Comparison of ENCODE assay signal across 8 mouse cellular contexts in genomic region chr14:61684473-61685230, GRCm38 (mm10).
DNase-seq lines count a peak whose midpoint lies in the region; ATAC-seq and TF ChIP-seq lines count a peak whose summit lies in the region.

No protein-coding gene starts in this region.

- H3K9ac ChIP-seq in kidney, postnatal 0 days (ENCODE audit: low read depth, low read length) = 0 out of 2 replicates have a peak overlapping the region, but pooled peaks have one; percentile 4
- H3K9ac ChIP-seq in hindbrain, embryonic 12.5 days = no peak overlapping the region
- H3K9ac ChIP-seq in midbrain, embryonic 12.5 days (replicated peaks) = no peak overlapping the region

- H3K4me3 ChIP-seq in kidney, postnatal 0 days (replicated peaks; ENCODE audit: low read depth, low read length) = peak overlapping the region; percentile 22
- peak overlapping the region; percentile 81 for H3K4me3 ChIP-seq in brown adipose tissue, adult 24 weeks (ENCODE audit: insufficient read depth, low read depth, low read length)
- H3K4me3 ChIP-seq in hindbrain, embryonic 12.5 days = peak overlapping the region; percentile 12; the same call in 1 of the 2 replicates
- peak overlapping the region; percentile 9 for H3K4me3 ChIP-seq in midbrain, embryonic 12.5 days

- no peaks in the 10 kb centered on the region for H3K9me3 ChIP-seq in kidney, postnatal 0 days (replicated peaks; ENCODE audit: low read length)
- H3K9me3 ChIP-seq in hindbrain, embryonic 12.5 days (replicated peaks) = no peaks in the 10 kb centered on the region
- no peaks in the 10 kb centered on the region for H3K9me3 ChIP-seq in midbrain, embryonic 12.5 days

- no peak overlapping the region for H3K27ac ChIP-seq in kidney, postnatal 0 days
- H3K27ac ChIP-seq in brown adipose tissue, adult 24 weeks (replicated peaks; ENCODE audit: low read depth, low read length) = peak overlapping the region; percentile 85
- no peak overlapping the region for H3K27ac ChIP-seq in hindbrain, embryonic 12.5 days
- no peak overlapping the region for H3K27ac ChIP-seq in midbrain, embryonic 12.5 days (replicated peaks)

- no peak for TF ChIP-seq CTCF in kidney, postnatal 0 days (IDR thresholded peaks at IDR 0.05; ENCODE audit: low read depth)

- WGBS in kidney, postnatal 0 days = 36% methylated on average over 26 of the region's 26 CpGs
- 3% methylated on average over 26 of the region's 26 CpGs for WGBS in hindbrain, embryonic 12.5 days
- 5% methylated on average over 26 of the region's 26 CpGs for WGBS in midbrain, embryonic 12.5 days

- H3K4me1 ChIP-seq in kidney, postnatal 0 days (replicated peaks; ENCODE audit: insufficient read depth, low read length) = peaks cover 33% of the 10 kb centered on the region
- peaks cover 5% of the 10 kb centered on the region; the same call in 1 of the 2 replicates for H3K4me1 ChIP-seq in brown adipose tissue, adult 24 weeks (ENCODE audit: control insufficient read depth, insufficient read depth, insufficient read length, low read length)
- H3K4me1 ChIP-seq in hindbrain, embryonic 12.5 days = peaks cover 26% of the 10 kb centered on the region
- peaks cover 57% of the 10 kb centered on the region for H3K4me1 ChIP-seq in midbrain, embryonic 12.5 days

- ATAC-seq in kidney, postnatal 0 days (replicated peaks; ENCODE audit: low FRiP score, low read depth) = no peak
- ATAC-seq in hindbrain, embryonic 12.5 days (ENCODE audit: low FRiP score) = no peak
- ATAC-seq in midbrain, embryonic 12.5 days (ENCODE audit: low FRiP score, low read depth) = no peak
- ATAC-seq in inflammation-experienced regulatory T-cells, adult 6 months = no peak

- peak; percentile 16 for DNase-seq in kidney, postnatal 0 days (ENCODE audit: low spot score)
- no peak for DNase-seq in kidney, adult 11 months
- DNase-seq in thymus, postnatal 36 days = peak; percentile 46 to 56
- no peak for DNase-seq in layer of hippocampus, postnatal 36 days

- H3K36me3 ChIP-seq in kidney, postnatal 0 days (ENCODE audit: insufficient read depth, low read length) = no peaks in the 10 kb centered on the region
- no peaks in the 10 kb centered on the region for H3K36me3 ChIP-seq in hindbrain, embryonic 12.5 days
- H3K36me3 ChIP-seq in midbrain, embryonic 12.5 days = no peaks in the 10 kb centered on the region

- peak overlapping the region; percentile 98 for H3K4me2 ChIP-seq in kidney, postnatal 0 days (ENCODE audit: low read length)
- peak overlapping the region; percentile 34 for H3K4me2 ChIP-seq in hindbrain, embryonic 12.5 days (replicated peaks)
- peak overlapping the region; percentile 26 for H3K4me2 ChIP-seq in midbrain, embryonic 12.5 days (replicated peaks)

- H3K27me3 ChIP-seq in kidney, postnatal 0 days (ENCODE audit: insufficient read depth, low read length) = peaks cover 16% of the 10 kb centered on the region
- peaks cover 55% of the 10 kb centered on the region for H3K27me3 ChIP-seq in hindbrain, embryonic 12.5 days
- peaks cover 62% of the 10 kb centered on the region for H3K27me3 ChIP-seq in midbrain, embryonic 12.5 days

Comparison
In these comparisons a context has a peak if more than half of its experiments do, and no peak if none do; other contexts are left out.
1. DNase-seq: peak in kidney, postnatal 0 days (single experiment) and thymus, postnatal 36 days (2 of 2); none in kidney, adult 11 months (single experiment) and layer of hippocampus, postnatal 36 days (0 of 2).
2. H3K4me2 ChIP-seq: peak in every context shown above with its lines; median percentile 98 in kidney, postnatal 0 days; 34 in hindbrain, embryonic 12.5 days; 26 in midbrain, embryonic 12.5 days.
3. H3K4me3 ChIP-seq: peak in every context shown above with its lines; median percentile 81 in brown adipose tissue, adult 24 weeks; 22 in kidney, postnatal 0 days; 12 in hindbrain, embryonic 12.5 days; 9 in midbrain, embryonic 12.5 days.